Mouse (Mus musculus): ENCODE data around the gene Cep57l1. TPM values are rescaled to one million over a fixed set of nuclear protein-coding genes. Genes with fewer than 3 reads are reported as not detected.

Gene Cep57l1
- polyA plus RNA-seq, 1 experiment, result 1.9 TPM

DNA sequence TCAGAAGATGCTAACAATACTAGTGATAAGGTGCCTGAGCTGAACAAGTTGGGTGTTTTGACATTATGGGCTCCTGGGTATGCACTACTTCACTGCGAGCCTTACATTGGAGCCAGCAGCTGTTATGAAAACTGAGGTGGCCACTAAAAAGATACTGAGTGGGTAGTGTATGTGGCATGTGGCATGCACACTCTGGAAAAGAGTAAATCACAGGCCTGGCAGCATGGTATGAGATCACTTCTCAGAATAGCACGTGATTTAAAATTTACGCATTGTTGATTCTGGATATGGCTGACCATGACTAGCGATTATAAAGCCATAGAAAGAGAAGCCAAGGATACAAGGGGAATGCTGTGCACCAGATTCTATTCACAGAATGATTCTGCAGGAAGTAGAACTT is 20.8 kb upstream of the Cep57l1 start:
- DNase-seq, result no peak
- Histone ChIP-seq H3K4me3 (ENCODE audit: insufficient read depth, low read depth, low read length) (no peak overlapping the region), H3K36me3 (ENCODE audit: control insufficient read depth, insufficient read depth, low read length) (no peaks in the 10 kb centered on the region), H3K27me3 (replicated peaks; ENCODE audit: control insufficient read depth, insufficient read depth, low read length) (no peaks in the 10 kb centered on the region), H3K4me1 (ENCODE audit: control insufficient read depth, insufficient read depth, low read length) (no peaks in the 10 kb centered on the region), H3K27ac (ENCODE audit: insufficient read depth, low read depth, low read length) (no peak overlapping the region)
- 50% methylated on average over 4 of the region's 4 CpGs for WGBS
- no peak for TF ChIP-seq POLR2A (IDR thresholded peaks at IDR 0.05; ENCODE audit: low read depth, low read length)
- TF ChIP-seq CTCF (conservative IDR thresholded peaks at IDR 0.05; ENCODE audit: insufficient read depth, insufficient read length, low read depth, low read length), result no peak

DNA sequence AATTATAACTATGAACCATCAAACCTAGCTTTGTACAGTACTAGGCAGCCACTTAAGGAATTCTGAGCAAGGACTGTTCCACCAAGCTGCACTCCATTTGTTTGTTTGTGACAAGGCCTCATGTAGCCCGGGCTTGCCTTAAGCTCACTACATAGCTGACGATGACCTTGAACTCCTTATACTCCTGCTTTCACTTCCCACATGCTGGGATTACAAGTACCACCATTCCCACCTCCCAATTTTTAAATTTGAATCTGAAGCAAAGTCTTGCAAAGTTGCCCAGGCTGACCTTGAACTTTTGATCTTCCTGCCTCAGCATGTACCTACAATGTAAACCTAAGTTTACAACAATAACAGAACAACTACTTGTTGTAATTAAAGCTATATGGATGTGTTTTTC is 20.3 kb upstream of the Cep57l1 start:
- no peak for TF ChIP-seq CTCF (conservative IDR thresholded peaks at IDR 0.05; ENCODE audit: insufficient read depth, insufficient read length, low read depth, low read length)
- TF ChIP-seq POLR2A (IDR thresholded peaks at IDR 0.05; ENCODE audit: low read depth, low read length), result no peak
- no peak for DNase-seq
- no peaks in the 10 kb centered on the region for H3K36me3 ChIP-seq (ENCODE audit: control insufficient read depth, insufficient read depth, low read length)
- no peak overlapping the region for H3K4me3 ChIP-seq (ENCODE audit: insufficient read depth, low read depth, low read length)
- H3K4me1 ChIP-seq (ENCODE audit: control insufficient read depth, insufficient read depth, low read length), result no peaks in the 10 kb centered on the region
- 74% methylated on average over 2 of the region's 2 CpGs for WGBS
- no peaks in the 10 kb centered on the region for H3K27me3 ChIP-seq (replicated peaks; ENCODE audit: control insufficient read depth, insufficient read depth, low read length)
- no peak overlapping the region for H3K27ac ChIP-seq (ENCODE audit: insufficient read depth, low read depth, low read length)

DNA sequence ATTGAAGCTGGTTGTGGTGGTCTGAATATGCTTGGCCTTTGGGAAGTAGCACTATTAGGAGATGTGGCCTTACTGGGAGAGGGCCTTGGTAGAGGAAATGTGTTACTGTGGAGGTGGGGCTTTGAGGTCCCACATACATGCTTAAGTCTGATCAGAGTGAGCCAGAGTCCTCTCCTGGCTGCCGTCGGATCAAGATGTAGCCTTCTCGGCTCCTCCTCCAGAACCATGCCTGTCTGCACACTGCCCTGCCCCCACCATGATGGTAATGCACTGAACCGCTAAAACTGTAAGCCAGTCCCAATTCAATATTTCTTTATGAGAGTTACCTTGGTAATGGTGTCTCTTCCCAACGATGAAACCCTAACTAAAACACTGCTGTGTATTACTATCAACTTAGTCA is 19.5 kb upstream of the Cep57l1 start:
- Histone ChIP-seq H3K36me3 (ENCODE audit: control insufficient read depth, insufficient read depth, low read length) (no peaks in the 10 kb centered on the region), H3K27me3 (replicated peaks; ENCODE audit: control insufficient read depth, insufficient read depth, low read length) (no peaks in the 10 kb centered on the region), H3K4me3 (ENCODE audit: insufficient read depth, low read depth, low read length) (no peak overlapping the region), H3K27ac (ENCODE audit: insufficient read depth, low read depth, low read length) (no peak overlapping the region), H3K4me1 (ENCODE audit: control insufficient read depth, insufficient read depth, low read length) (no peaks in the 10 kb centered on the region)
- DNase-seq, result no peak
- 77% methylated on average over 5 of the region's 5 CpGs for WGBS
- no peak for TF ChIP-seq POLR2A (IDR thresholded peaks at IDR 0.05; ENCODE audit: low read depth, low read length)
- TF ChIP-seq CTCF (conservative IDR thresholded peaks at IDR 0.05; ENCODE audit: insufficient read depth, insufficient read length, low read depth, low read length), result no peak

DNA sequence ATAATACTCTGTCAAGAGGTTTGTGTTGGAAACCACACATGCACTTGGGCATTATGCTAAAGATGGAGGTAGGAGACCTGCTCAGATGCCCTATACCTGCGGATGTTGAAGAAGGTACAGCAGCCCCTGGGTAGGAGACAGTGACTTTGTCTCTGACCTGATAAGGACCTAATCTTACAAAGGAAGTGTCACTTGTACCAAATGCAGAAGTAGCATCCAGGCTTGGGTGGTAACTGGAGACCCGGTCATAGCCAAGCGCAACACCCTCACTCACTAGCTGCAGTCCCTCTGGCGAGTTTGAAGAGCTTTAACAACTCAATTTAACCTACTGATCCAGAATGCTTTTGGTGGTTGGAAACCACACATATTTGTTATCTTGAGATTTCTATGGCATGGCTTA is 18.1 kb upstream of the Cep57l1 start:
- no peak overlapping the region for H3K27ac ChIP-seq (ENCODE audit: insufficient read depth, low read depth, low read length)

DNA sequence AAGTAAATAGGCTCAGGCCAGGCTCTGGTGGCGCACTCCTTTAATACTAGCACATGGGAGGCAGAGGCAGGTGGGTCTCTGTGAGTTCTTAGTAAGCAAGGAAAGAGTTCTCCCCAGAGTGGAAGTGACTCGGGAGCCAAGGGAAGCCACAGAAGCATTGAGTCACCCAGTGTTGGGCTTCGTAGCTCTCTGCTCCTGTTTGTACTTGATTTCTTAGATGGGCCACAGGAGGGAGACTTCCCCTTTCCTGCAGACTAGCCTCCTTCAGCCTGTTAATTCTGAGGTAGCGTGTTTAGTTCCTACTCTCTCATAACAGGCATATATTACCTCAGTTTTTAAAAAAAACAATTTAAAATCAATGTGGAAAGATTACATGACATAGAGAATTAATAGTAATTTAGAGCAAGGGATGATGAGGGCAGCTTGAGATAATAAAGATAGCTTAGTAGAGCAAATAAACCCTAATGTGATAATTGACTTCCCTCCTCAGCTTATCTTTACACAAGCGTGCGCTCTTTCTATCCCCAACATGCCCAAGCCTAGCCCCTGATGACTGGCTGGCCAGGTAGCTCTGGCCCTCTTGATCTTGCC is 16.9 kb upstream of the Cep57l1 start:
- no peaks in the 10 kb centered on the region for H3K36me3 ChIP-seq (ENCODE audit: control insufficient read depth, insufficient read depth, low read length)
- TF ChIP-seq CTCF (conservative IDR thresholded peaks at IDR 0.05; ENCODE audit: insufficient read depth, insufficient read length, low read depth, low read length) (no peak), POLR2A (IDR thresholded peaks at IDR 0.05; ENCODE audit: low read depth, low read length) (no peak)
- 88% methylated on average over 6 of the region's 6 CpGs for WGBS
- DNase-seq, result no peak
- no peaks in the 10 kb centered on the region for H3K27me3 ChIP-seq (replicated peaks; ENCODE audit: control insufficient read depth, insufficient read depth, low read length)
- no peak overlapping the region for H3K4me3 ChIP-seq (ENCODE audit: insufficient read depth, low read depth, low read length)
- no peaks in the 10 kb centered on the region for H3K4me1 ChIP-seq (ENCODE audit: control insufficient read depth, insufficient read depth, low read length)
- H3K27ac ChIP-seq (ENCODE audit: insufficient read depth, low read depth, low read length), result no peak overlapping the region

More for the DNA sequence above, 18.1 kb upstream of the Cep57l1 start:
- H3K27me3 ChIP-seq (replicated peaks; ENCODE audit: control insufficient read depth, insufficient read depth, low read length), result no peaks in the 10 kb centered on the region
- H3K36me3 ChIP-seq (ENCODE audit: control insufficient read depth, insufficient read depth, low read length), result no peaks in the 10 kb centered on the region
- no peaks in the 10 kb centered on the region for H3K4me1 ChIP-seq (ENCODE audit: control insufficient read depth, insufficient read depth, low read length)
- DNase-seq, result no peak
- TF ChIP-seq CTCF (conservative IDR thresholded peaks at IDR 0.05; ENCODE audit: insufficient read depth, insufficient read length, low read depth, low read length), result no peak
- WGBS, result 94% methylated on average over 4 of the region's 4 CpGs
- H3K4me3 ChIP-seq (ENCODE audit: insufficient read depth, low read depth, low read length), result no peak overlapping the region

DNA sequence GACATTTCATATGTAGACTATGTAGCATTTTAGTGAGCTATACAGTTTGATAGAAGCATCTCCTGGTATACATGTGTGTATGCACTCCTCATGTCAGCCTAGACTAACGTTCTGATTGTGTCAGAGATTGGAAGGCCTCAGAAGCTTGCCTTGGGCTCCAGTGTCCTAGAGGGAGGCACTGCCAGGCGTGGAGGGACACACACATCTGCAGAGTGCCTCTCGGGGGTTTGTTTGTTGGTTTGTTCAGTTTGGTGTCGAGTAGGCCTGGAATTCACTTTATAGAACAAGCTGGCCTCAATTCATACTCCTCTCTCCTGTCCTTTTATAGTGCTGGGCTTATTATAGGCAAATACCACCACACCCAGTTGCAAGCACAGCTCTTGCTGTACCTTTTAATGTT is 16.3 kb upstream of the Cep57l1 start:
- H3K36me3 ChIP-seq (ENCODE audit: control insufficient read depth, insufficient read depth, low read length), result no peaks in the 10 kb centered on the region
- no peak overlapping the region for H3K4me3 ChIP-seq (ENCODE audit: insufficient read depth, low read depth, low read length)
- H3K27me3 ChIP-seq (replicated peaks; ENCODE audit: control insufficient read depth, insufficient read depth, low read length), result no peaks in the 10 kb centered on the region
- no peak overlapping the region for H3K27ac ChIP-seq (ENCODE audit: insufficient read depth, low read depth, low read length)
- DNase-seq, result no peak
- no peaks in the 10 kb centered on the region for H3K4me1 ChIP-seq (ENCODE audit: control insufficient read depth, insufficient read depth, low read length)
- TF ChIP-seq CTCF (conservative IDR thresholded peaks at IDR 0.05; ENCODE audit: insufficient read depth, insufficient read length, low read depth, low read length) (no peak), POLR2A (IDR thresholded peaks at IDR 0.05; ENCODE audit: low read depth, low read length) (no peak)
- WGBS, result 96% methylated on average over 4 of the region's 4 CpGs

DNA sequence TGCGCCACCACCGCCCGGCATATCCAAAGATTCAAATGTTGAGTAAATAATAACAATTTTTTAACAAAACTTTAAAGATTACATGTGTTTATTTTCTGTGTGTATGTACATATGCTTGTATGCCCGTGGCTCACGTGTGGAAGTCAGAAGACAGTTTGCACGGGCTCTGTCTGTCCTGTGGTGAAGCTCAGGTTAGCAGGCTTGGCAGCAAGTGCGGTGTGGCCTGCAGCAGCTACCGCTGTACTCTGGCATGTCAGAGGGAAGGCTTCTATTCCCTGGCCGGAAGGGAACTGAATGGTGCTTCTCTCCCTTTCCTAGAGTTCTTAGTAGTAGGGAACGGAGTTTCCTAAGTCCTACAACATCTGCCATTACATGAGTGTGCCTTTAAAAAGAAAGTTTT is 15.4 kb upstream of the Cep57l1 start:
- WGBS, result 87% methylated on average over 10 of the region's 10 CpGs
- no peak for TF ChIP-seq CTCF (conservative IDR thresholded peaks at IDR 0.05; ENCODE audit: insufficient read depth, insufficient read length, low read depth, low read length)
- TF ChIP-seq POLR2A (IDR thresholded peaks at IDR 0.05; ENCODE audit: low read depth, low read length), result no peak
- Histone ChIP-seq H3K36me3 (ENCODE audit: control insufficient read depth, insufficient read depth, low read length) (no peaks in the 10 kb centered on the region), H3K4me1 (ENCODE audit: control insufficient read depth, insufficient read depth, low read length) (no peaks in the 10 kb centered on the region), H3K27me3 (replicated peaks; ENCODE audit: control insufficient read depth, insufficient read depth, low read length) (no peaks in the 10 kb centered on the region), H3K4me3 (ENCODE audit: insufficient read depth, low read depth, low read length) (no peak overlapping the region), H3K27ac (ENCODE audit: insufficient read depth, low read depth, low read length) (no peak overlapping the region)
- DNase-seq, result no peak

All from kidney, adult 2 months (tissue).